Mouse (Mus musculus) E14TG2a.4 (cell line): Measurements from ENCODE around the gene Dhh.
"Not testable (repeated sequence)": the region's sequence is repeated elsewhere in the genome, so short reads cannot be mapped to it uniquely, and the experiment has no call there.

Experiments used
- H3K27me3 ChIP-seq: 2 replicates; pipeline ENCODE4 v1.6.1; 2014; ENCODE audit warnings: low read length, control low read depth; ENCODE audit not compliant: insufficient read depth
- H3K36me3 ChIP-seq: 2 replicates; pipeline ENCODE4 v1.6.1; 2014; ENCODE audit warnings: low read length, control low read depth; ENCODE audit not compliant: insufficient read depth
- H3K4me1 ChIP-seq: replicated peaks from 2 replicates; pipeline ENCODE4 v1.6.1; 2014; ENCODE audit warnings: low read depth, low read length, control low read depth
- H3K4me3 ChIP-seq: replicated peaks from 2 replicates; pipeline ENCODE4 v1.5.1; 2014; ENCODE audit warnings: mild to moderate bottlenecking, low read length
- H3K9me3 ChIP-seq: 2 replicates; pipeline ENCODE4 v1.6.1; 2014; ENCODE audit warnings: low read length, control low read depth
- CTCF ChIP-seq: conservative IDR thresholded peaks from 2 replicates; pipeline ENCODE4 v1.5.1; 2014; ENCODE audit warnings: low read length
- NANOG ChIP-seq: IDR thresholded peaks from 2 replicates; pipeline ENCODE4 v1.6.1; 2014; ENCODE audit warnings: borderline replicate concordance, low read length, mixed read lengths
- POU5F1 ChIP-seq: IDR thresholded peaks from 2 replicates; pipeline ENCODE4 v1.6.1; 2014; ENCODE audit warnings: low read length, borderline replicate concordance

Dhh gene

DNA sequence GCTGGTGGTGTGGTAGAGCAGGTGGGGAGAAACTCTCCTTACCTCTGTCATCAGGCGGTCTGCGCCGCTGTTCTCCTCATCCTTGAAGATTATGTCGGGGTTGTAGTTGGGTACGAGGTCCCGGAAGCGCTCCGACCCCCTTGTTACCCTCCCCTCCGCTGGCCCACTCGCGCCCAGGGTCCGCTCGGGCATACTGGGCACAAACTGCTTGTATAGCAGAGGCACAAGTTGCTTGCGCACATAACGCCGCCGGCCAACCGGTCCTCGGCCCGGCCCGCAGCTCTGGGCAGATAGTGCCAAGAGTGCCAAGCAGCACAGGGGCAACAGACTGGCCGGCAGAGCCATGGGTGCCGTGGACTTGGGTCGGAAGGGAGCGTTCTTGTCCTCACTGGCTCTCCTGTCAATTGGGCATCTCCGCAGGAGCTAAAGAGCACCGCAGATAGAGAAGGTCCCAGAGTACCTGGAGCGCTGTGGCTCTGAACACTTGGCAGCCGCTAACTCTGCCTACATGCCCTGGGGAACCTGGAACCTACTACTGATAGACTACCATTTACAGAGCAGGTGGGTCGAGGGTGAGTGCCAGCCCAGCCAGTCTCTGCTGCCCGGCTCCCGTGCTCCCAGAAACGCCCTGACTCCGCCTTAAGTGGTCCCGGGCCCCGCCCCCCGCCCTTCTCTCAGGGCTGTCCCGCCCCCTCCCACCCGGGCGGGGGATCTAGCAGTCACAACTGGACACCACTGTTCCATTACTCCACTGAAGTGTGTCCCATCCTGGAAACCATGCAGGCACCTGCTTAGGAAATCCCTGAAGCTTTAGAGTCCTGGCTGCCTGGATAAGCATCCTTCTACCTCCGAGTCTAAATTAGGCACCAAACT is at the start of gene Dhh:
Gene Dhh (minus strand): TSS at position 613 of the 873 bp plus-strand sequence.
- Histone ChIP-seq H3K9me3 (no peaks in the 10 kb centered on the region), H3K4me3 (peak within 1 kb of the TSS; percentile 81), H3K4me1 (peaks cover 53% of the 10 kb centered on the region), H3K27me3 (peaks cover 73% of the 10 kb centered on the region), H3K36me3 (peaks cover 3% of the 10 kb centered on the region)
- TF ChIP-seq CTCF (no peak), NANOG (no peak), POU5F1 (no peak)

GRCm38 (mm10) chr15:98947884-98948283 is 49.5 kb upstream of the Dhh start:
- TF ChIP-seq CTCF (no peak), NANOG (no peak), POU5F1 (no peak)

DNA sequence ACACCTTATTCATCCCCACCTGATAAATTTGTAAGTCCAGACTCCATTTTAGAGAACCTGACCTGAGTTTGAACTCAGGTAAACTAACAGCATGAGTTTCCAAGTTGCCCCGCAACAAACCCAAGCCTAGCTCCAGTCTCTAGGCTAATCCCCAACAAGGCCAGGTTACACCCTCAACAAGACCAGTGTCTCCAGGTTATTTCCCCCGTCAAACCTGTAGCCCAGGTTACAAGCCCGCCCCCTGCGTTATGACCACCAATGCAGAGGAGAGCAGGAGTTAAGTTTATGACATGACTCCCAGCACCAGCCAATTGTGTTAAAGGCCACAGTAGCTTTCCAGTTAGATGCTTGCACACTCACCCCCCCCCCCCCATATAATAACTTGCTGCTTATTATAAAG is 44.8 kb upstream of the Dhh start:
- TF ChIP-seq POU5F1 (no peak), CTCF (no peak)
- Histone ChIP-seq H3K36me3 (peaks cover 14% of the 10 kb centered on the region), H3K4me1 (peaks cover 48% of the 10 kb centered on the region), H3K4me3 (no peak overlapping the region), H3K27me3 (no peaks in the 10 kb centered on the region), H3K9me3 (no peaks in the 10 kb centered on the region)

More at GRCm38 (mm10) chr15:98947884-98948283, 49.5 kb upstream of the Dhh start:
- Histone ChIP-seq H3K36me3 (peaks cover 22% of the 10 kb centered on the region), H3K4me1 (peaks cover 63% of the 10 kb centered on the region), H3K9me3 (no peaks in the 10 kb centered on the region), H3K27me3 (no peaks in the 10 kb centered on the region), H3K4me3 (no peak overlapping the region)

DNA sequence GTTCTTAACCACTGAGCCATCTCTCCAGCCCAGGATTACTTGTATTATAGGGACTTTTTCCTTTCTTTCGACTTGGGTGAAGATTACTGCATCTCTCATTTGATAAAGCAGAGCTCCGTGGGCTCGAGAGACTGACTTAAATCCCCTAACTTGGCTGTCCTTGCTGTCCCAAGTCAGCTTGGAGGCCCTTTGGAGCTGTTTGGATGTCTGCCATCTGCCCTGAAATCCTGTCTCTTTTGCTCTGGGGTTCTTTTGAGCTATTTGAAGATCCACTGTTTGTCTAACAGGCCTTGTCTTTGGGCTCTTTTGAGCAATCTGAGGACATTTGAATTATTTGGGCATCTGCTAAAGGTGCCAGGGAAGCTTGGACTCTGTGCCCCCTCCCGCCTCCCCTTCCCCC is 43.7 kb upstream of the Dhh start:
- Histone ChIP-seq H3K9me3 (no peaks in the 10 kb centered on the region), H3K4me3 (no peak overlapping the region), H3K4me1 (peaks cover 41% of the 10 kb centered on the region), H3K36me3 (peaks cover 16% of the 10 kb centered on the region), H3K27me3 (no peaks in the 10 kb centered on the region)
- no peak for TF ChIP-seq NANOG
- TF ChIP-seq CTCF, result no peak
- no peak for TF ChIP-seq POU5F1

GRCm38 (mm10) chr15:98941539-98941938 is 43.2 kb upstream of the Dhh start:
- Histone ChIP-seq H3K4me3 (no peak overlapping the region), H3K4me1 (peaks cover 44% of the 10 kb centered on the region), H3K36me3 (peaks cover 20% of the 10 kb centered on the region), H3K9me3 (no peaks in the 10 kb centered on the region), H3K27me3 (no peaks in the 10 kb centered on the region)
- no peak for TF ChIP-seq POU5F1
- TF ChIP-seq CTCF, result no peak
- TF ChIP-seq NANOG, result no peak

GRCm38 (mm10) chr15:98940816-98941215 is 42.5 kb upstream of the Dhh start:
- peaks cover 20% of the 10 kb centered on the region for H3K36me3 ChIP-seq
- H3K27me3 ChIP-seq, result no peaks in the 10 kb centered on the region
- H3K4me3 ChIP-seq, result no peak overlapping the region
- TF ChIP-seq CTCF (no peak), NANOG (no peak), POU5F1 (no peak)
- no peaks in the 10 kb centered on the region for H3K9me3 ChIP-seq
- peaks cover 48% of the 10 kb centered on the region for H3K4me1 ChIP-seq

DNA sequence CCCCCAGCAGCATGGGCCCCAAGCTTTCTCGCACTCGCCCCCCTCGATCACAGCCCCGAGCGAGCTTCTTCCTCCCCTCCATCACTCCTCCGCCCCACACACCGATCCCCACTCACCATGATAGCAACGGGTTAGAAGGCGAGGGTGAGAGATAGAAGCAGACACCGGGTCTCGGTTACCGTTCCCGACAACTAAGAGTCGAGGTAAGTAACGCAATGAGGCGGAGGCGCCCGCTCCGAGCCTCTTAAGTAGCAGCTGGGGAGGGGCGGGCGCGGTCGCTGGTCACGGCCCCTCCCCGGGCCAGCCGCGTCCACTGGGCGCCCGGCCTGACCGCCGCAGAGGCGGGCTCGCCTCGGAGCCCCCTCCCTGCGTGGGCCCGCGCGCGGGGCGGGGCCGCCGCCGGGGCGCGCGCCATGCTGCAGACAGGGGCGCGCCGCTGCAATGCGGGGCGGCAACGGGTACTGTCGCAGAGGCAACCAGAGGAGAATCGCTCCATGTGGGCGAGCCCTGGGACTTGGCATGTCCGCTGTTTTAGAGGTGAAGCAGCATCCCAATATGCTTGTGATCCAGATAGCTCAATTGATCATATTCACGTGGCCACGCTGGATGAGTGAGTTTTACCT is 36.0 kb upstream of the Dhh start, which contains the start of gene Tuba1b:
Gene Tuba1b (minus strand): TSS at position 349 of the 623 bp plus-strand sequence.
- Histone ChIP-seq H3K4me1 (peaks cover 37% of the 10 kb centered on the region), H3K9me3 (no peaks in the 10 kb centered on the region), H3K27me3 (no peaks in the 10 kb centered on the region), H3K36me3 (peaks cover 39% of the 10 kb centered on the region), H3K4me3 (peak within 1 kb of the TSS; percentile 96)
- TF ChIP-seq CTCF (no peak), POU5F1 (no peak), NANOG (no peak)

DNA sequence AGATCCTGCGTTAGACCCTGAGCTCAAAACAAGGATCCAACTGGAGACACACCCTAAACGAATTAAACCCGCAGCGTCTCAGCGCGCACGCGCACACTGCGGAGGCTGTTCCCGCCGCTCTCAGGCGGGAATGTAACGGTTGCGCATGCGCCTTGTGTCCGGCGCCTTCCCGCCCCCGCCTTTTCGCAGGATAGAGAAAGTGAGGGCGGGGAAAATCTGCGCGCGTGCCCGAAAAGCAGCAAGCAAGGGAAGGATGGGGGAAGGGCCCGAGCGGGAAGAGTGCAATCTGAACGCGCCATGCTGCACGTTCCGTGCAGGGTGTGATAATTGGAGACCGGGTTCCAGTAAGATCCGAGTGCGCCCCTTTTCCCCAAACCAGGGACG is 35.5 kb upstream of the Dhh start:
- H3K4me1 ChIP-seq, result peaks cover 42% of the 10 kb centered on the region
- H3K27me3 ChIP-seq, result no peaks in the 10 kb centered on the region
- peak overlapping the region; percentile 96 for H3K4me3 ChIP-seq
- H3K36me3 ChIP-seq, result peaks cover 34% of the 10 kb centered on the region
- H3K9me3 ChIP-seq, result no peaks in the 10 kb centered on the region
- TF ChIP-seq NANOG (no peak), POU5F1 (no peak), CTCF (no peak)

DNA sequence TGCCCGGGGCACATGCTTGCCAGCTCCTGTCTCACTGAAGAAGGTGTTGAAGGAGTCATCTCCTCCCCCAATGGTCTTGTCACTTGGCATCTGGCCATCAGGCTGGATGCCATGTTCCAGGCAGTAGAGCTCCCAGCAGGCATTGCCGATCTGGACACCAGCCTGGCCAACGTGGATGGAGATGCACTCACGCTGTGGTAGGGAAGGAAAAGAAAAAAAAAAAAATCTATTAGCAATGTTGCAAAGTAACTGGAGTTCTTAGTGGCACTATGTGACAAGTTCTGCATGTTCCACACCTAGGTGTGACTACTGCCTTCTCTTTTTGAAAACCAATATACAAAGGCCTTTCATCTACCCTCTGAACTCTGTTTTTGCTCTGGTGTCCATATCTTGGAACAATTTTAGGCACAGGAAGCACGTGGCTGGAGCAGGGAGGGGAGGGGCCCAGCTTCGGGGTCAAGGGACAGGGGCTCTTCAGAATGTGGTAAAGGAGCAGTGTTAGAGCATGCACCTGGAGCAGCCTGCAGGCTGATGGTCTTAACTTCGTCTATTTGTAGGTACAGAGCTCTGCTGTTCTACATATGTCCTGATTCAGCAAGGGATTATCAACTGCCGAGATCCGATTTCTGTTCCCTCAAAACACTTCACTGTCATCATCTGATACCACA is 34.8 kb upstream of the Dhh start:
- peak overlapping the region; percentile 96 for H3K4me3 ChIP-seq
- H3K9me3 ChIP-seq, H3K27me3 ChIP-seq: not testable (repeated sequence)
- peaks cover 48% of the 10 kb centered on the region for H3K4me1 ChIP-seq
- H3K36me3 ChIP-seq, result peaks cover 33% of the 10 kb centered on the region
